Mouse (Mus musculus) cerebellum, adult 2 months (tissue): ENCODE results near the gene Ppp1r21.

ENCODE experiments used
- CTCF ChIP-seq: fragments of 200-500 bp; IDR thresholded peaks from 2 replicates; pipeline ENCODE4 v1.5.1; 2011; ENCODE audit warnings: low read depth, mild to moderate bottlenecking, control low read depth, low read length, moderate library complexity, borderline replicate concordance; ENCODE audit not compliant: insufficient read depth
- POLR2A ChIP-seq: fragments of 200-500 bp; IDR thresholded peaks from 2 replicates; pipeline ENCODE4 v1.6.1; 2011; ENCODE audit warnings: low read length, control low read depth, borderline replicate concordance; ENCODE audit not compliant: insufficient read depth

GRCm38 (mm10) chr17:88613721-88614120 is 83.8 kb downstream of the Ppp1r21 start:
- TF ChIP-seq CTCF (no peak), POLR2A (no peak)
